Mouse (Mus musculus): ENCODE data around the gene Utrn.

The Utrn gene

DNA sequence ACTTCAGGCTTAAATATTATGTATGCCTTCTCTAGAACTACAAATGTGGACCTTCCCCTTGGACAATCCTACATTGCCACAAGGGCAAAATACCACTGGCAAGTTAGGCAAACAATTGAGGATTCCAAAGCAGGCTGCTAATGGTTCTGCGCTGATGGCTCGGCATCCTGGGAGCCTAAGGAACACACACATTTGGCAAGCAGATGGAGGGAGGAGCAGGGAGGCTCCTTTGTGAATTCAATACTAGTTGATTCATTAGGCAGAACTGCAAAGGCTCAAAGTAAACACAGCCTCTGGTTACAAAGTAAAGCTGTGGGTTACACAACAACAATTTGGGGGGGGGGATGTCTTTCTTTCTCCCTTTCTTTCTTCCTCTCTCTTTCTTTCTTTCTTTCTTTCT, 401.6 kb downstream of the Utrn start:
- in situ Hi-C loops (cut with MboI; ENCODE audit: low sequenced_read_pairs): no loop called here

DNA sequence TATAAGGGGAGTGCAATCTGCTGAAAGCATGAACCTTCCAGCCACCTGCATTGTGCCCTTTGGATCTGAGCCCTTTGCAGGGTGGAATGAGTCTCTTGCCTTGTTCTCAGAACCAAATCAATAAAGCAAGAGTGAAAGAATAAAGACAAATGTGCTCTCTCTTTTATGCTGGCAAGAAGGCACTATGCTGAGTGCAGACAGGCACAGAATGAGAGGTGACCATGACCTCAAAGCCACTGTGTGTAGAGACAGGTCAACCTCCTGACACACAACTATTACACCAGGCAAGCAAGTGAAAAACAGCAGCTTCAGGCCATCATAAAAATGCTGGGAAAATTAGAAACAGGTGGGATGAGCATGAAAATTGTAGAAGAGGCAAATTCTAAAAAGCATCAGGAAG, 408.2 kb downstream of the Utrn start:
- in situ Hi-C loops (cut with MboI; ENCODE audit: low sequenced_read_pairs): no loop called here

GRCm38 (mm10) chr10:12456867-12457266, 412.3 kb downstream of the Utrn start:
- in situ Hi-C loops (cut with MboI; ENCODE audit: low sequenced_read_pairs): no loop called here

GRCm38 (mm10) chr10:12452641-12453040, 416.5 kb downstream of the Utrn start:
- in situ Hi-C loops (cut with MboI; ENCODE audit: low sequenced_read_pairs): no loop called here

DNA sequence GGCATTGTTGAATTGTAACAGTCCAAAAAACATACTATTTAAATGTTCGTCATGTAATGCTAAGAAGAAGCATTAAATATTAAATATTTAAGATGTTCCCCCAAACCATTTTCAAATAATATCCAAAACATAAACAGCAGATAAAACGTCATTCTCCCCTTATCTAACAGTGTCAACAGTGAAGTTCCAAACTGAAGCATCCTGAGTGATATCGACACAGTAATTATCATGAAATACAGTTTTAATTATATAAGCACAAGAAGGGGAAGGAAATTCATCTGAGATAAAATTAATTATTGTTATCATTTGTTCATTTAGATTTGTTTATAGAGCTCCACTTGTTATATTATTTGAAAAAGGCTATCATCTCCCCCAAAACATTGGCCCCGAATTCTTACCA, 425.0 kb downstream of the Utrn start:
- in situ Hi-C loops (cut with MboI; ENCODE audit: low sequenced_read_pairs): no loop called here

DNA sequence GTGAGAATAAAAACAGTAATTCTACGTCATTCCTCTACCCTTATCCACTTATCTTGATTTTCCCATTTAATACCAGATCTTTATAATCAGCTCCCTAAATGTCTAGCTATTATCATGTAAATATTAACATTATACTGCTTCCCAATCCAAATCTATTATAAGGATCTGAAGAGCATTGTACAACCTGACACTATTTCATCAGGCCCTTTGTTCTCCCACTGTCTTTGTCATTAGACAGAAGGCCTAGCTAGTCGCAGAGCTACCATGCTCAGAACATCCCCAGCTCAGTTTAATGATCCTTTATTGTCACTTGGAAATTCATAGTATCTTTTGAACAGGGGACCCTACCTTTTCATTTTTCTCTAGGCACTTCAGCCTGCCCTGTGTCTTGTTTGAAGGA, 436.0 kb downstream of the Utrn start:
- in situ Hi-C loops (cut with MboI; ENCODE audit: low sequenced_read_pairs): no loop called here

- in situ Hi-C loops (cut with MboI; ENCODE audit: low sequenced_read_pairs): no loop called here
Observed at GRCm38 (mm10) chr10:12430399-12430798, 438.8 kb downstream of the Utrn start.

- in situ Hi-C loops (cut with MboI; ENCODE audit: low sequenced_read_pairs): no loop called here
Observed at GRCm38 (mm10) chr10:12426866-12427265, 442.3 kb downstream of the Utrn start.

DNA sequence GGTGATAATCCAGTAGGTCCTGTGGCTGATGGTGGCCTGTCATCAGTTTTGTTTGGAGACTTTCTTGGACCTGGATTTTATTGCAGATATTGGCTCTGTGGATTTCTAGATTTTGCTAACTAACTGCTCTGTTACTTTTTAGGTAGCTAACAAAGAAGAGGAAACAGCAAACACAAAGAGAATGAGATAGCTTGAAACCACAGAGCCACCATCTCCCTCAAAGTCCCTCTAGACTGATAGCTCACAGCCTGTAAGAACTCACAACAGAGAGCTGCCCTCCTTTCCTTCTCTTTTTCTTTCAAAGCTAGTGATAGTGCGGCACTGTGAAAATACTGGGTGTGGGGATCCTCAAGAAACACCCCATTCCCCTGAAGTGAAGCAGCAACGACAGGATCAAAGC, 444.2 kb downstream of the Utrn start:
- in situ Hi-C loops (cut with MboI; ENCODE audit: low sequenced_read_pairs): no loop called here

- in situ Hi-C loops (cut with MboI; ENCODE audit: low sequenced_read_pairs): no loop called here
Observed at GRCm38 (mm10) chr10:12423994-12424725, 445.0 kb downstream of the Utrn start.

- in situ Hi-C loops (cut with MboI; ENCODE audit: low sequenced_read_pairs): no loop called here
Observed at GRCm38 (mm10) chr10:12414967-12415366, 454.2 kb downstream of the Utrn start.

DNA sequence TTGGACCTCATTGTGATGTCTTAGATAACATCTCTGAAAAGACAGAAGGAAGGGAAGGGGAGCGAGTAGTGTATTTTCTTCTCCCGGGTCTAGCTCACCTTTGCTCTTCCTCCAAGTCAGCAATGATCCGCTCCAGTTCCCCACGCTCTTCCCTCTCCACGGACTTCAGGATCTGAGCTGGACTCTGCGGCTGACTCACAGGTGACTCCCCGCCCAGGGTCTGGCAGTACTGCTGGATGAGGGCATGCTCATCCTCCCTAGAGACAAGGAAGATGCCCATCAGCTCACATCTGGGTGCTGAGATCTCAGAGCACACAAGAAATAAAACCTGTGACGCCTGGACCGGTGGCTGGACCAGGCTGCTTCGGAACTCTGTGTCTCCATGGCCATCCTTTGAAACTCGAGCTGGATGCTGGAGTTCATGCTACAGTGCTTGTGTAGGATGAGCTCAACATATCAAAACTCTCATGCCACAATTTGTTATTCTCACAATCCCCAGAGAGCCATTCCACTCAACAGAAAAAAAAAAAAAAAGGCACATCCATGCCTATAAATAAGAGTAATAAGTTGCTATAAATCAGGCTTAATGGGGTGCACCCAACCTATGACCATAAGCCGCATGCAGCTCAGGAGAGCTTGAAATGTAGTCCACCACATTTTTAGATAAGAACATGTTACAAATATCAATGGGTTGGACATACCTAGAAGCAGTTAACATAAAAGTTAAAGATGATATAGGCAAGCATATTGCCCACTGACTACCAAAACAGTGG, 462.6 kb downstream of the Utrn start:
- in situ Hi-C loops (cut with MboI; ENCODE audit: low sequenced_read_pairs): no loop called here

GRCm38 (mm10) chr10:12399450-12399849, 469.7 kb downstream of the Utrn start:
- in situ Hi-C loops (cut with MboI; ENCODE audit: low sequenced_read_pairs): no loop called here

DNA sequence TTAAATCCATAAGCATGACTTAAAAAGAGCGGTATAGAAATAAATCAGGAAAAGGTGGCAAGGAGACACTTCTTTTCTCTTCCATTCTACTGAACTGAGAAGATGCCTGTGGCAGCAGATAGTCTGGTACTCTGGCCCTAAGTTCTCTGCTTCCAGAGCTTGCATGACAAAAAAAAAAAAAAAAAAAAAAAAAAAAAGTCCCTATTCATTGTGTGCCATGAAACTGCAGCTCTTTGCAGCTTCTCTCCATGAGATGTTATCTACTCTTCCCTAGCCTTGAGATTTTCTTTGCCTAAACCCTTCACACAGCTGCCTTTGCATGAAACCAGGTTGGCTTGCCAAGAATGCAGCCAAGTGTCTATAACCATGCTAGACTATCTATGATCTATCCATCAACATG, 489.0 kb downstream of the Utrn start:
- in situ Hi-C loops (cut with MboI; ENCODE audit: low sequenced_read_pairs): no loop called here

DNA sequence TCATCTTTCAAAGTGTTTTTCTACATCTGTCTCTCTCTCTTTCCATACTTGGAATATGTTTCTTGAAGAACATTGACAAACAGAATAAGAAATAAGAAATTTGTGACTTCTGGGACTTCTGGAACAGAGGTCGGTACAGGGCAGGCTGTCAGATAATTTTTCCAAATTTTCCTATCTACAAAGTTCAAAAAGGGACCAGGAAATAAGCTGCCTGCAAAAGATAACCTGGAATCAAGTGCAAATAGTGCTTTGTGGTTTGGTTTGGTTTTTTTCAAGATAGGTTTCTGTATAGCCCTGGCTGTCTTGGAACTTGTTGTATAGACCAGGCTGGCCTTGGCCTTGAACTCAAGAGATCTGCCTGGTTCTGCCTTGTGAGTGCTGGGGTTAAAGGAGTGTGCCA, 490.0 kb downstream of the Utrn start:
- in situ Hi-C loops (cut with MboI; ENCODE audit: low sequenced_read_pairs): no loop called here

GRCm38 (mm10) chr10:12377727-12378126, 491.4 kb downstream of the Utrn start:
- in situ Hi-C loops (cut with MboI; ENCODE audit: low sequenced_read_pairs): no loop called here

GRCm38 (mm10) chr10:12376015-12376414, 493.1 kb downstream of the Utrn start:
- in situ Hi-C loops (cut with MboI; ENCODE audit: low sequenced_read_pairs): no loop called here

- in situ Hi-C loops (cut with MboI; ENCODE audit: low sequenced_read_pairs): no loop called here
Observed at GRCm38 (mm10) chr10:12374741-12375140, 494.4 kb downstream of the Utrn start.

- in situ Hi-C loops (cut with MboI; ENCODE audit: low sequenced_read_pairs): no loop called here
Observed at GRCm38 (mm10) chr10:12354556-12354955, 514.6 kb downstream of the Utrn start.

DNA sequence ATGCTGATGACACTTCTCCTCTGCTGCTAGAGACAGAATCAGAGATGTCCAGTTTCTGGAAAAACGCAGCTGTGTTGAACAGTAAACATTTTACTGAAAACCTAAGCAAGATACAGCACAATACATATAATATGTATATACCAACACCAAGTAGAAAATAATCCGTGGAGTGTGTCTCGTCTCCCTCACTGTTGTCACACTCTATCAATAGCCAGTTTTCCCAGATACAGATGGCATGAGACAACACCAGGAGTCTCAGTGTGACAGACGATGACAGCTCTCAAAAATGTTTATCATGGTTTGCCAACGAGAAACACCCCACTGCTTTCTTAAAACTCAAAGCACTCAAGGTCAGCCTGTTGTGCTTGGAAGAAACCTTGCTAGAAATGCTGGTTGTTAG, 515.1 kb downstream of the Utrn start:
- in situ Hi-C loops (cut with MboI; ENCODE audit: low sequenced_read_pairs): no loop called here

GRCm38 (mm10) chr10:12339704-12340558, 529.2 kb downstream of the Utrn start:
- in situ Hi-C loops (cut with MboI; ENCODE audit: low sequenced_read_pairs): no loop called here
